Mouse (Mus musculus) kidney, embryonic 14.5 days (tissue): ENCODE data around the gene Thoc3. TPM values are rescaled to one million over a fixed set of nuclear protein-coding genes. Genes with fewer than 3 reads are reported as not detected.

Source experiments
- ATAC-seq: fragments of 200-750 bp; cut with Nextera tagmentation; 2 replicates; pipeline ENCODE4 v1.8.0; 2017; ENCODE audit warnings: moderate number of reproducible peaks, mild to moderate bottlenecking, moderate TSS enrichment, moderate library complexity; ENCODE audit not compliant: low FRiP score, low TSS enrichment
- H3K27ac ChIP-seq: fragments of 300-500 bp; sonication (generic); 2 replicates; pipeline ENCODE4 v1.5.1; 2014; ENCODE audit warnings: low read depth, mild to moderate bottlenecking, low read length, moderate library complexity, mixed read lengths
- H3K27me3 ChIP-seq: fragments of 300-500 bp; sonication (generic); 2 replicates; pipeline ENCODE4 v1.6.1; 2014; ENCODE audit warnings: mild to moderate bottlenecking, low read length; ENCODE audit not compliant: control insufficient read depth, insufficient read depth
- H3K36me3 ChIP-seq: fragments of 300-500 bp; sonication (generic); 2 replicates; pipeline ENCODE4 v1.6.1; 2014; ENCODE audit warnings: low read length, mixed read lengths; ENCODE audit not compliant: control insufficient read depth, insufficient read depth
- H3K4me1 ChIP-seq: fragments of 300-500 bp; sonication (generic); 2 replicates; pipeline ENCODE4 v1.6.1; 2014; ENCODE audit warnings: low read length, mixed read lengths; ENCODE audit not compliant: control insufficient read depth, insufficient read depth
- H3K4me2 ChIP-seq: fragments of 300-500 bp; sonication (generic); replicated peaks from 2 replicates; pipeline ENCODE4 v1.6.1; 2014; ENCODE audit warnings: low read depth, mild to moderate bottlenecking, low read length
- H3K4me3 ChIP-seq: fragments of 300-500 bp; sonication (generic); 2 replicates; pipeline ENCODE4 v1.5.1; 2014; ENCODE audit warnings: mild to moderate bottlenecking, low read length
- H3K9ac ChIP-seq: fragments of 300-500 bp; sonication (generic); 2 replicates; pipeline ENCODE4 v1.6.1; 2014; ENCODE audit warnings: low read depth, mild to moderate bottlenecking, low read length, moderate library complexity
- H3K9me3 ChIP-seq: fragments of 300-500 bp; sonication (generic); 2 replicates; pipeline ENCODE4 v1.6.1; 2016; ENCODE audit warnings: low read length; ENCODE audit not compliant: control insufficient read depth
- WGBS: fragments of 180-500 bp; shearing (Covaris S2); extraction: QIAGEN DNeasy Blood & Tissue Kit; methylation state at CpG from one replicate; pipeline ENCODE4 v1.1.7; 2014; 5-methylcytosine and 5-hydroxymethylcytosine counted together
- polyA plus RNA-seq: library from polyadenylated mRNA; unstranded; fragments of >200 nt; fragmentation: Nextera tagmentation; extraction: Ambion mirVana; gene quantifications from 2 replicates; pipeline ENCODE4 v1.2.1, GENCODE M21; 2014

Gene Thoc3
- polyA plus RNA-seq, 1 experiment from 2014 or later: 142 TPM

- H3K4me1 ChIP-seq: no peaks in the 10 kb centered on the region
- peaks cover 57% of the 10 kb centered on the region for H3K36me3 ChIP-seq
- WGBS: 75% methylated on average over 2 of the region's 2 CpGs
- H3K27ac ChIP-seq: no peak overlapping the region
- no peak overlapping the region for H3K9ac ChIP-seq
- H3K27me3 ChIP-seq: no peaks in the 10 kb centered on the region
- ATAC-seq: no peak
- H3K9me3 ChIP-seq: no peaks in the 10 kb centered on the region
- no peak overlapping the region for H3K4me2 ChIP-seq
- H3K4me3 ChIP-seq: no peak overlapping the region
Measured at GRCm38 (mm10) chr13:54457062-54457461, 11.6 kb downstream of the Thoc3 start.

GRCm38 (mm10) chr13:54447496-54448224, 21.0 kb downstream of the Thoc3 start:
- no peak overlapping the region for H3K9ac ChIP-seq
- peak; percentile 69 for ATAC-seq
- under 1% methylated on average over 15 of the region's 15 CpGs for WGBS
- H3K9me3 ChIP-seq: no peaks in the 10 kb centered on the region
- no peak overlapping the region for H3K27ac ChIP-seq
- peak overlapping the region; percentile 24 for H3K4me2 ChIP-seq
- H3K4me1 ChIP-seq: no peaks in the 10 kb centered on the region
- 0 out of 2 replicates have a peak overlapping the region, but pooled peaks have one; percentile 4 for H3K4me3 ChIP-seq
- H3K27me3 ChIP-seq: no peaks in the 10 kb centered on the region
- H3K36me3 ChIP-seq: no peaks in the 10 kb centered on the region

GRCm38 (mm10) chr13:54446686-54447495, 21.8 kb downstream of the Thoc3 start:
- 26% methylated on average over 19 of the region's 19 CpGs for WGBS
- ATAC-seq: peak; percentile 72
- Histone ChIP-seq H3K27me3 (no peaks in the 10 kb centered on the region), H3K27ac (no peak overlapping the region), H3K9me3 (no peaks in the 10 kb centered on the region), H3K4me1 (no peaks in the 10 kb centered on the region), H3K36me3 (no peaks in the 10 kb centered on the region), H3K9ac (no peak overlapping the region), H3K4me3 (no peak overlapping the region), H3K4me2 (peak overlapping the region; percentile 24; the same call in 1 of the 2 replicates)

GRCm38 (mm10) chr13:54443693-54444092, 25.0 kb downstream of the Thoc3 start:
- Histone ChIP-seq H3K36me3 (no peaks in the 10 kb centered on the region), H3K4me1 (no peaks in the 10 kb centered on the region), H3K9me3 (no peaks in the 10 kb centered on the region), H3K9ac (no peak overlapping the region), H3K4me3 (no peak overlapping the region), H3K4me2 (no peak overlapping the region), H3K27me3 (no peaks in the 10 kb centered on the region), H3K27ac (no peak overlapping the region)
- 72% methylated on average over 3 of the region's 3 CpGs for WGBS
- ATAC-seq: no peak

GRCm38 (mm10) chr13:54439912-54440311, 28.7 kb downstream of the Thoc3 start:
- Histone ChIP-seq H3K4me3 (no peak overlapping the region), H3K27ac (no peak overlapping the region), H3K4me1 (no peaks in the 10 kb centered on the region), H3K36me3 (no peaks in the 10 kb centered on the region), H3K4me2 (no peak overlapping the region), H3K9ac (no peak overlapping the region), H3K27me3 (no peaks in the 10 kb centered on the region), H3K9me3 (no peaks in the 10 kb centered on the region)
- no peak for ATAC-seq
- 53% methylated on average over 7 of the region's 7 CpGs for WGBS

GRCm38 (mm10) chr13:54438814-54439213, 29.8 kb downstream of the Thoc3 start:
- WGBS: 68% methylated on average over 3 of the region's 3 CpGs
- Histone ChIP-seq H3K9me3 (no peaks in the 10 kb centered on the region), H3K27me3 (no peaks in the 10 kb centered on the region), H3K4me1 (no peaks in the 10 kb centered on the region), H3K36me3 (no peaks in the 10 kb centered on the region), H3K4me3 (no peak overlapping the region), H3K4me2 (no peak overlapping the region), H3K9ac (no peak overlapping the region), H3K27ac (no peak overlapping the region)
- no peak for ATAC-seq

GRCm38 (mm10) chr13:54437083-54437482, 31.6 kb downstream of the Thoc3 start:
- no peak for ATAC-seq
- Histone ChIP-seq H3K4me1 (no peaks in the 10 kb centered on the region), H3K4me3 (no peak overlapping the region), H3K4me2 (no peak overlapping the region), H3K27me3 (no peaks in the 10 kb centered on the region), H3K36me3 (no peaks in the 10 kb centered on the region), H3K27ac (no peak overlapping the region), H3K9me3 (no peaks in the 10 kb centered on the region), H3K9ac (no peak overlapping the region)
- WGBS: 76% methylated on average over 6 of the region's 6 CpGs

- Histone ChIP-seq H3K27ac (no peak overlapping the region), H3K27me3 (no peaks in the 10 kb centered on the region), H3K4me3 (no peak overlapping the region), H3K36me3 (no peaks in the 10 kb centered on the region), H3K9me3 (no peaks in the 10 kb centered on the region), H3K9ac (no peak overlapping the region), H3K4me2 (no peak overlapping the region), H3K4me1 (no peaks in the 10 kb centered on the region)
- no peak for ATAC-seq
- 69% methylated on average over 5 of the region's 5 CpGs for WGBS
Measured at GRCm38 (mm10) chr13:54436666-54437065, 32.0 kb downstream of the Thoc3 start.

- H3K9me3 ChIP-seq: no peaks in the 10 kb centered on the region
- 0 out of 2 replicates have a peak, but pooled peaks cover 3% of the 10 kb centered on the region for H3K4me1 ChIP-seq
- no peak overlapping the region for H3K4me3 ChIP-seq
- H3K9ac ChIP-seq: no peak overlapping the region
- no peaks in the 10 kb centered on the region for H3K36me3 ChIP-seq
- no peaks in the 10 kb centered on the region for H3K27me3 ChIP-seq
- no peak overlapping the region for H3K27ac ChIP-seq
- ATAC-seq: no peak
- no peak overlapping the region for H3K4me2 ChIP-seq
- WGBS: 88% methylated on average over 9 of the region's 9 CpGs
Measured at GRCm38 (mm10) chr13:54431161-54431560, 37.5 kb downstream of the Thoc3 start.
